Mouse (Mus musculus) midbrain, embryonic 11.5 days (tissue): ENCODE measurements at regions not wholly inside any gene's neighbourhood (a gene's known extent, or its start where the extent isn't known, plus 50 kb on each side); places are given as distances from the start of the nearest gene placed in this dataset.

ENCODE experiments used
- ATAC-seq: fragments of 200-750 bp; cut with Nextera tagmentation; 2 replicates; pipeline ENCODE4 v1.8.0; 2017; ENCODE audit warnings: moderate TSS enrichment, moderate library complexity; ENCODE audit not compliant: low FRiP score
- DNase-seq: peaks from one replicate; pipeline ENCODE4 v3.0.0; 2015; ENCODE audit warnings: low spot score; ENCODE audit errors: missing footprints
- H3K27ac ChIP-seq: fragments of 300-500 bp; sonication (generic); 2 replicates; pipeline ENCODE4 v1.5.1; 2014; ENCODE audit warnings: low read depth, low read length
- H3K27me3 ChIP-seq: fragments of 300-500 bp; sonication (generic); 2 replicates; pipeline ENCODE4 v1.6.1; 2014; ENCODE audit warnings: mild to moderate bottlenecking, low read length, moderate library complexity, mixed read lengths; ENCODE audit not compliant: control insufficient read depth, insufficient read depth
- H3K36me3 ChIP-seq: fragments of 300-500 bp; sonication (generic); 2 replicates; pipeline ENCODE4 v1.6.1; 2014; ENCODE audit warnings: mild to moderate bottlenecking, low read length, moderate library complexity, mixed read lengths; ENCODE audit not compliant: control insufficient read depth, insufficient read depth
- H3K4me1 ChIP-seq: fragments of 300-500 bp; sonication (generic); 2 replicates; pipeline ENCODE4 v1.6.1; 2014; ENCODE audit warnings: low read length; ENCODE audit not compliant: control insufficient read depth, insufficient read depth
- H3K4me2 ChIP-seq: fragments of 300-500 bp; sonication (generic); 2 replicates; pipeline ENCODE4 v1.6.1; 2014; ENCODE audit warnings: mild to moderate bottlenecking, moderate library complexity
- H3K4me3 ChIP-seq: fragments of 300-500 bp; sonication (generic); 2 replicates; pipeline ENCODE4 v1.5.1; 2014; ENCODE audit warnings: low read depth, low read length
- H3K9ac ChIP-seq: fragments of 300-500 bp; sonication (generic); 2 replicates; pipeline ENCODE4 v1.6.1; 2014; ENCODE audit warnings: low read length
- H3K9me3 ChIP-seq: fragments of 300-500 bp; sonication (generic); 2 replicates; pipeline ENCODE4 v1.6.1; 2016; ENCODE audit warnings: low read length; ENCODE audit not compliant: control insufficient read depth
- WGBS: fragments of 180-500 bp; shearing (Covaris S2); extraction: QIAGEN DNeasy Blood & Tissue Kit; methylation state at CpG from one replicate; pipeline ENCODE4 v1.1.7; 2014; 5-methylcytosine and 5-hydroxymethylcytosine counted together

GRCm38 (mm10) chr12:26844917-26845316, 375.9 kb downstream of the Cmpk2 start:
- 84% methylated on average over 12 of the region's 12 CpGs for WGBS
- DNase-seq = peak; percentile 69
- Histone ChIP-seq H3K36me3 (no peaks in the 10 kb centered on the region), H3K9me3 (no peaks in the 10 kb centered on the region), H3K4me2 (no peak overlapping the region), H3K27me3 (no peaks in the 10 kb centered on the region), H3K27ac (no peak overlapping the region), H3K9ac (no peak overlapping the region), H3K4me1 (no peaks in the 10 kb centered on the region), H3K4me3 (no peak overlapping the region)
- ATAC-seq = no peak

DNA sequence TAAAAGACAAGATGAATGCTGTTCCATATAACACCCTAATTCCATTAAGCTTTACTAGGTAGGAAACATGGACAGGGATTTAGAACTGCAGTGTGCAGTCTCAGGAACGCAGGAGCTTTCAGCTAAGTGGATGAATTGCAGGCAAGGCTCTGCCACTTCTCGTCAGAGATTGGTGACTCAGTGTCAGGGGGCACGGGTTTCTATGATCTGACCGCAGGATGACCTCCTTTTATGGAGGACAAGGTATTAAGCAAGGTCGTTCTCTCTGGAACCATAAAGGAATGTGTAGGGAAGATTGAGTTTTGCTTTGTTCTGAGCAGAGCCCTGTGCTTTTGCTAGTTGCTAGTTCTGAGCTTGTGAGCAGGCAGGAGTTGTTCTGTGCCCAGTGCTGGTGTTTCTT, 373.7 kb downstream of the Cmpk2 start:
- H3K9me3 ChIP-seq = no peaks in the 10 kb centered on the region

GRCm38 (mm10) chr12:26821257-26821968, 352.4 kb downstream of the Cmpk2 start:
- peak; percentile 80 for ATAC-seq
- WGBS = 72% methylated on average over 3 of the region's 3 CpGs
- Histone ChIP-seq H3K4me1 (0 out of 2 replicates have a peak, but pooled peaks cover 2% of the 10 kb centered on the region), H3K27ac (no peak overlapping the region), H3K27me3 (no peaks in the 10 kb centered on the region), H3K36me3 (no peaks in the 10 kb centered on the region), H3K4me3 (no peak overlapping the region), H3K4me2 (no peak overlapping the region), H3K9ac (no peak overlapping the region), H3K9me3 (no peaks in the 10 kb centered on the region)
- peak; percentile 85 for DNase-seq

More for the DNA sequence above, 373.7 kb downstream of the Cmpk2 start:
- ATAC-seq (no peak), DNase-seq (peak; percentile 82)
- no peaks in the 10 kb centered on the region for H3K36me3 ChIP-seq
- H3K4me1 ChIP-seq = no peaks in the 10 kb centered on the region
- H3K4me2 ChIP-seq = no peak overlapping the region
- 47% methylated on average over 5 of the region's 5 CpGs for WGBS
- no peak overlapping the region for H3K27ac ChIP-seq
- no peak overlapping the region for H3K4me3 ChIP-seq
- H3K9ac ChIP-seq = no peak overlapping the region
- no peaks in the 10 kb centered on the region for H3K27me3 ChIP-seq

DNA sequence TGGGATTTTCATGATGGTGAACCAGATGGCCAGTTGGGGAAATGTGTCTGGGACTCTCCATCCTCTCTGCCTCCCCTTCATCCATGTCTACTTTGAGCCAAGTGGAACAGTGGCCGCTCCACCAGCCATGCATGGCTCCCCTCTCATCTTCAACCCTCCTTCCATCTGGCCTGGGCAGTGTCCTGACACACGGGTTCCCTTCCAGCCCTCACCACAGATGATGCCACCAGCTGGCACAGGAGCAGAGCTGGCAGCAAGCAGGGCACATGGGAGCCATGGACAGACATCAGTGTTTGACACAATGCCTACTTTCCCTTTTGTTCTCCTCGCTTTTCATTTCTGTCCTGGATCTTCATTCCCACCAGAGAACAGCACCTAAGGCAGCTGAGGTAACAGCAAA, 348.9 kb downstream of the Cmpk2 start:
- Histone ChIP-seq H3K4me1 (0 out of 2 replicates have a peak, but pooled peaks cover 2% of the 10 kb centered on the region), H3K4me2 (no peak overlapping the region), H3K4me3 (no peak overlapping the region), H3K27me3 (no peaks in the 10 kb centered on the region), H3K9ac (no peak overlapping the region), H3K27ac (no peak overlapping the region), H3K9me3 (no peaks in the 10 kb centered on the region), H3K36me3 (no peaks in the 10 kb centered on the region)
- DNase-seq (peak; percentile 26), ATAC-seq (no peak)
- WGBS = 87% methylated on average over 3 of the region's 3 CpGs

DNA sequence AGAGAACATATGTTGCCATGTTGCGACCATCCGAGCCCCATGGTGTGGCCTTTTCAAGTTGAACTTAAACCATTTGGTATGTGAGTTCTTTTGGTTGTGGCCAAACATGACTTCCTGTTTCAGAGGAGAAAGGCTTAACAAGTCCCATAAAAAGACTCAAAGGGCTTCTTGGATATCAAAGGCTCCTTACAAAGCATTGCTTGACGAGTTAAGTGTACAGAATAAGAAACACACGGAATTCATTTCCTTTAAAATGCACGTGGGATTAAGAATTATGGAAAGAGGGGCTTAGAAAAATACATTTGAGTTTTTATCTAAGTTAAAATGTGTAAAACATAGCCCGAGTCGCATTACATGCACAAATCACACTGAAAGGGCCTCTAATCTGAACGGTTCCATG, 346.8 kb downstream of the Cmpk2 start:
- no peak overlapping the region for H3K4me3 ChIP-seq
- WGBS = 74% methylated on average over 8 of the region's 8 CpGs
- no peaks in the 10 kb centered on the region for H3K9me3 ChIP-seq
- ATAC-seq (no peak), DNase-seq (peak; percentile 49)
- H3K9ac ChIP-seq = no peak overlapping the region
- no peak overlapping the region for H3K27ac ChIP-seq
- no peaks in the 10 kb centered on the region for H3K36me3 ChIP-seq
- H3K4me2 ChIP-seq = no peak overlapping the region
- no peaks in the 10 kb centered on the region for H3K27me3 ChIP-seq
- no peaks in the 10 kb centered on the region for H3K4me1 ChIP-seq

- Histone ChIP-seq H3K4me1 (no peaks in the 10 kb centered on the region; the same call in 1 of the 2 replicates), H3K27ac (no peak overlapping the region), H3K36me3 (no peaks in the 10 kb centered on the region), H3K27me3 (no peaks in the 10 kb centered on the region), H3K9me3 (no peaks in the 10 kb centered on the region), H3K4me2 (no peak overlapping the region), H3K9ac (no peak overlapping the region), H3K4me3 (no peak overlapping the region)
- 87% methylated on average over 5 of the region's 5 CpGs for WGBS
- peak; percentile 6 for DNase-seq
- ATAC-seq = no peak
Observed at GRCm38 (mm10) chr12:26810565-26811177, 341.7 kb downstream of the Cmpk2 start.

DNA sequence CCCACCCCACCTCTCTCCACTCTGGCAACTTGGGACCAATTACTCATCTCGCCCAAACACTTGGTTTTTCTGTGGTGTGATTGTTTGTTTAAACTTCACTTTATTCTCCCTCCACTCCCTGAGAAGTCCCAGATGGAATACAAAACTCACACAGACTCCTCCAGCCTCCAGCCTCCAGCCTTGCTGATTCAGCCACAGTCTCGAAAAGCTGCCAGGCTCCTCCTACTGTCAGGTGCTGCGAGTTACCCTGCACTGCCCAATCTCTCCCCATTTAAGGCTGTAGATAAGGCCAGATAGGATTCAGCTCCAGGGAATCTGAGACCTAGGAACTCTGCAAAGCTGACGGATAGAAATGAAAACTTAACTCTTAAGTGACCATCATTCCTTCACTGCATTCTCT, 340.7 kb downstream of the Cmpk2 start:
- ATAC-seq (no peak), DNase-seq (peak; percentile 65)
- Histone ChIP-seq H3K4me3 (no peak overlapping the region), H3K4me1 (no peaks in the 10 kb centered on the region; the same call in 1 of the 2 replicates), H3K9ac (no peak overlapping the region), H3K27me3 (no peaks in the 10 kb centered on the region), H3K27ac (no peak overlapping the region), H3K9me3 (no peaks in the 10 kb centered on the region), H3K4me2 (no peak overlapping the region), H3K36me3 (no peaks in the 10 kb centered on the region)
- WGBS = 7% methylated on average over 4 of the region's 4 CpGs

- Histone ChIP-seq H3K4me2 (no peak overlapping the region), H3K9me3 (no peaks in the 10 kb centered on the region), H3K9ac (no peak overlapping the region), H3K4me3 (no peak overlapping the region), H3K4me1 (0 out of 2 replicates have a peak, but pooled peaks cover 2% of the 10 kb centered on the region), H3K27ac (no peak overlapping the region), H3K27me3 (no peaks in the 10 kb centered on the region), H3K36me3 (no peaks in the 10 kb centered on the region)
- DNase-seq (no peak), ATAC-seq (peak; percentile 79)
- 67% methylated on average over 5 of the region's 5 CpGs for WGBS
Observed at GRCm38 (mm10) chr12:26802542-26802941, 333.5 kb downstream of the Cmpk2 start.

- Histone ChIP-seq H3K27ac (no peak overlapping the region), H3K36me3 (no peaks in the 10 kb centered on the region), H3K27me3 (no peaks in the 10 kb centered on the region), H3K4me2 (no peak overlapping the region), H3K9me3 (no peaks in the 10 kb centered on the region), H3K9ac (no peak overlapping the region), H3K4me3 (no peak overlapping the region), H3K4me1 (peaks cover 10% of the 10 kb centered on the region; the same call in 1 of the 2 replicates)
- no peak for ATAC-seq
- WGBS = 83% methylated on average over 6 of the region's 6 CpGs
- DNase-seq = no peak
Observed at GRCm38 (mm10) chr12:26799310-26799709, 330.3 kb downstream of the Cmpk2 start.
